Mouse (Mus musculus): Measurements from ENCODE around the gene Strip2. TPM values are rescaled to one million over a fixed set of nuclear protein-coding genes. Genes with fewer than 3 reads are reported as not detected.

The Strip2 gene
- polyA plus RNA-seq, 1 experiment from 2014 or later: 0.83 TPM

GRCm38 (mm10) chr6:29940428-29940827 lies 23.6 kb downstream of the Strip2 start:
- H3K27me3 ChIP-seq (ENCODE audit: control insufficient read depth, insufficient read depth, low read length): no peaks in the 10 kb centered on the region
- H3K9me3 ChIP-seq (ENCODE audit: control insufficient read depth, low read length): no peaks in the 10 kb centered on the region
- 81% methylated on average over 4 of the region's 4 CpGs for WGBS

GRCm38 (mm10) chr6:29941036-29941435 lies 24.2 kb downstream of the Strip2 start:
- no peak overlapping the region for H3K27ac ChIP-seq (ENCODE audit: low read depth, low read length)
- H3K4me2 ChIP-seq: no peak overlapping the region
- no peaks in the 10 kb centered on the region for H3K4me1 ChIP-seq (ENCODE audit: control insufficient read depth, insufficient read depth, low read length)
- H3K27me3 ChIP-seq (ENCODE audit: control insufficient read depth, insufficient read depth, low read length): no peaks in the 10 kb centered on the region
- no peaks in the 10 kb centered on the region for H3K9me3 ChIP-seq (ENCODE audit: control insufficient read depth, low read length)
- ATAC-seq (ENCODE audit: low FRiP score): no peak
- H3K4me3 ChIP-seq (ENCODE audit: low read depth, low read length): no peak overlapping the region
- DNase-seq (ENCODE audit: low spot score, missing footprints): no peak
- no peaks in the 10 kb centered on the region for H3K36me3 ChIP-seq (ENCODE audit: control insufficient read depth, insufficient read depth, low read length)
- 83% methylated on average over 2 of the region's 2 CpGs for WGBS
- no peak overlapping the region for H3K9ac ChIP-seq (ENCODE audit: low read length)

More at GRCm38 (mm10) chr6:29940428-29940827, 23.6 kb downstream of the Strip2 start:
- no peaks in the 10 kb centered on the region for H3K36me3 ChIP-seq (ENCODE audit: control insufficient read depth, insufficient read depth, low read length)
- DNase-seq (ENCODE audit: low spot score, missing footprints) (no peak), ATAC-seq (ENCODE audit: low FRiP score) (no peak)
- H3K9ac ChIP-seq (ENCODE audit: low read length): no peak overlapping the region
- H3K4me2 ChIP-seq: no peak overlapping the region
- no peak overlapping the region for H3K4me3 ChIP-seq (ENCODE audit: low read depth, low read length)
- H3K4me1 ChIP-seq (ENCODE audit: control insufficient read depth, insufficient read depth, low read length): no peaks in the 10 kb centered on the region
- no peak overlapping the region for H3K27ac ChIP-seq (ENCODE audit: low read depth, low read length)

GRCm38 (mm10) chr6:29944465-29944864 lies 27.7 kb downstream of the Strip2 start:
- H3K27ac ChIP-seq (ENCODE audit: low read depth, low read length): no peak overlapping the region
- WGBS: 75% methylated on average over 1 of the region's 1 CpGs
- ATAC-seq (ENCODE audit: low FRiP score): no peak

GRCm38 (mm10) chr6:29946568-29946967 lies 29.8 kb downstream of the Strip2 start:
- Histone ChIP-seq H3K9me3 (ENCODE audit: control insufficient read depth, low read length) (no peaks in the 10 kb centered on the region), H3K27me3 (ENCODE audit: control insufficient read depth, insufficient read depth, low read length) (no peaks in the 10 kb centered on the region), H3K36me3 (ENCODE audit: control insufficient read depth, insufficient read depth, low read length) (no peaks in the 10 kb centered on the region), H3K4me2 (no peak overlapping the region), H3K9ac (ENCODE audit: low read length) (no peak overlapping the region), H3K4me1 (ENCODE audit: control insufficient read depth, insufficient read depth, low read length) (no peaks in the 10 kb centered on the region), H3K4me3 (ENCODE audit: low read depth, low read length) (no peak overlapping the region), H3K27ac (ENCODE audit: low read depth, low read length) (no peak overlapping the region)
- whole genome bisulfite sequencing: 88% methylated on average over 2 of the region's 2 CpGs
- no peak for ATAC-seq (ENCODE audit: low FRiP score)
- DNase-seq (ENCODE audit: low spot score, missing footprints): no peak

More at GRCm38 (mm10) chr6:29944465-29944864, 27.7 kb downstream of the Strip2 start:
- no peak overlapping the region for H3K9ac ChIP-seq (ENCODE audit: low read length)
- H3K36me3 ChIP-seq (ENCODE audit: control insufficient read depth, insufficient read depth, low read length): no peaks in the 10 kb centered on the region
- H3K4me1 ChIP-seq (ENCODE audit: control insufficient read depth, insufficient read depth, low read length): no peaks in the 10 kb centered on the region
- no peak overlapping the region for H3K4me2 ChIP-seq
- no peaks in the 10 kb centered on the region for H3K27me3 ChIP-seq (ENCODE audit: control insufficient read depth, insufficient read depth, low read length)
- DNase-seq (ENCODE audit: low spot score, missing footprints): no peak
- H3K4me3 ChIP-seq (ENCODE audit: low read depth, low read length): no peak overlapping the region
- no peaks in the 10 kb centered on the region for H3K9me3 ChIP-seq (ENCODE audit: control insufficient read depth, low read length)

GRCm38 (mm10) chr6:29947823-29948222 lies 31.0 kb downstream of the Strip2 start:
- no peak overlapping the region for H3K4me3 ChIP-seq (ENCODE audit: low read depth, low read length)
- H3K9ac ChIP-seq (ENCODE audit: low read length): no peak overlapping the region
- no peaks in the 10 kb centered on the region for H3K9me3 ChIP-seq (ENCODE audit: control insufficient read depth, low read length)
- H3K36me3 ChIP-seq (ENCODE audit: control insufficient read depth, insufficient read depth, low read length): no peaks in the 10 kb centered on the region
- no peak overlapping the region for H3K27ac ChIP-seq (ENCODE audit: low read depth, low read length)
- H3K4me2 ChIP-seq: no peak overlapping the region
- DNase-seq (ENCODE audit: low spot score, missing footprints) (no peak), ATAC-seq (ENCODE audit: low FRiP score) (no peak)
- no peaks in the 10 kb centered on the region for H3K4me1 ChIP-seq (ENCODE audit: control insufficient read depth, insufficient read depth, low read length)
- H3K27me3 ChIP-seq (ENCODE audit: control insufficient read depth, insufficient read depth, low read length): no peaks in the 10 kb centered on the region
- WGBS: 71% methylated on average over 6 of the region's 6 CpGs

GRCm38 (mm10) chr6:29956749-29957148 lies 39.9 kb downstream of the Strip2 start:
- Histone ChIP-seq H3K4me2 (no peak overlapping the region), H3K4me3 (ENCODE audit: low read depth, low read length) (no peak overlapping the region), H3K27ac (ENCODE audit: low read depth, low read length) (no peak overlapping the region), H3K4me1 (ENCODE audit: control insufficient read depth, insufficient read depth, low read length) (no peaks in the 10 kb centered on the region), H3K9me3 (ENCODE audit: control insufficient read depth, low read length) (no peaks in the 10 kb centered on the region), H3K36me3 (ENCODE audit: control insufficient read depth, insufficient read depth, low read length) (no peaks in the 10 kb centered on the region), H3K27me3 (ENCODE audit: control insufficient read depth, insufficient read depth, low read length) (no peaks in the 10 kb centered on the region), H3K9ac (ENCODE audit: low read length) (no peak overlapping the region)
- 94% methylated on average over 4 of the region's 4 CpGs for WGBS
- ATAC-seq (ENCODE audit: low FRiP score): no peak
- DNase-seq (ENCODE audit: low spot score, missing footprints): no peak

GRCm38 (mm10) chr6:29958669-29959068 lies 41.9 kb downstream of the Strip2 start:
- no peak for ATAC-seq (ENCODE audit: low FRiP score)
- no peaks in the 10 kb centered on the region for H3K27me3 ChIP-seq (ENCODE audit: control insufficient read depth, insufficient read depth, low read length)
- DNase-seq (ENCODE audit: low spot score, missing footprints): no peak
- H3K9me3 ChIP-seq (ENCODE audit: control insufficient read depth, low read length): no peaks in the 10 kb centered on the region
- no peak overlapping the region for H3K4me3 ChIP-seq (ENCODE audit: low read depth, low read length)
- no peak overlapping the region for H3K27ac ChIP-seq (ENCODE audit: low read depth, low read length)
- no peak overlapping the region for H3K9ac ChIP-seq (ENCODE audit: low read length)
- WGBS: 74% methylated on average over 3 of the region's 3 CpGs
- H3K36me3 ChIP-seq (ENCODE audit: control insufficient read depth, insufficient read depth, low read length): no peaks in the 10 kb centered on the region
- H3K4me2 ChIP-seq: no peak overlapping the region
- H3K4me1 ChIP-seq (ENCODE audit: control insufficient read depth, insufficient read depth, low read length): no peaks in the 10 kb centered on the region

GRCm38 (mm10) chr6:29961081-29961480 lies 44.3 kb downstream of the Strip2 start:
- 93% methylated on average over 6 of the region's 6 CpGs for WGBS
- H3K27ac ChIP-seq (ENCODE audit: low read depth, low read length): no peak overlapping the region
- H3K36me3 ChIP-seq (ENCODE audit: control insufficient read depth, insufficient read depth, low read length): no peaks in the 10 kb centered on the region
- H3K27me3 ChIP-seq (ENCODE audit: control insufficient read depth, insufficient read depth, low read length): no peaks in the 10 kb centered on the region
- H3K9me3 ChIP-seq (ENCODE audit: control insufficient read depth, low read length): no peaks in the 10 kb centered on the region
- DNase-seq (ENCODE audit: low spot score, missing footprints): no peak
- no peak overlapping the region for H3K9ac ChIP-seq (ENCODE audit: low read length)
- H3K4me1 ChIP-seq (ENCODE audit: control insufficient read depth, insufficient read depth, low read length): no peaks in the 10 kb centered on the region
- no peak overlapping the region for H3K4me2 ChIP-seq
- no peak overlapping the region for H3K4me3 ChIP-seq (ENCODE audit: low read depth, low read length)
- ATAC-seq (ENCODE audit: low FRiP score): no peak

GRCm38 (mm10) chr6:29967917-29968316 lies 51.1 kb downstream of the Strip2 start:
- H3K27me3 ChIP-seq (ENCODE audit: control insufficient read depth, insufficient read depth, low read length): no peaks in the 10 kb centered on the region
- no peak overlapping the region for H3K9ac ChIP-seq (ENCODE audit: low read length)
- DNase-seq (ENCODE audit: low spot score, missing footprints): peak; percentile 75
- no peaks in the 10 kb centered on the region for H3K9me3 ChIP-seq (ENCODE audit: control insufficient read depth, low read length)
- no peak overlapping the region for H3K27ac ChIP-seq (ENCODE audit: low read depth, low read length)
- WGBS: 75% methylated on average over 7 of the region's 7 CpGs
- H3K36me3 ChIP-seq (ENCODE audit: control insufficient read depth, insufficient read depth, low read length): no peaks in the 10 kb centered on the region
- no peaks in the 10 kb centered on the region for H3K4me1 ChIP-seq (ENCODE audit: control insufficient read depth, insufficient read depth, low read length)
- ATAC-seq (ENCODE audit: low FRiP score): no peak
- H3K4me3 ChIP-seq (ENCODE audit: low read depth, low read length): no peak overlapping the region
- H3K4me2 ChIP-seq: no peak overlapping the region

- H3K4me2 ChIP-seq: no peak overlapping the region
- no peak overlapping the region for H3K4me3 ChIP-seq (ENCODE audit: low read depth, low read length)
- H3K9me3 ChIP-seq (ENCODE audit: control insufficient read depth, low read length): no peaks in the 10 kb centered on the region
- ATAC-seq (ENCODE audit: low FRiP score) (no peak), DNase-seq (ENCODE audit: low spot score, missing footprints) (no peak)
- H3K9ac ChIP-seq (ENCODE audit: low read length): no peak overlapping the region
- no peaks in the 10 kb centered on the region for H3K36me3 ChIP-seq (ENCODE audit: control insufficient read depth, insufficient read depth, low read length)
- no peaks in the 10 kb centered on the region for H3K27me3 ChIP-seq (ENCODE audit: control insufficient read depth, insufficient read depth, low read length)
- no peaks in the 10 kb centered on the region for H3K4me1 ChIP-seq (ENCODE audit: control insufficient read depth, insufficient read depth, low read length)
- H3K27ac ChIP-seq (ENCODE audit: low read depth, low read length): no peak overlapping the region
- WGBS: 86% methylated on average over 5 of the region's 5 CpGs
These were observed 56.5 kb downstream of the Strip2 start for GRCm38 (mm10) chr6:29973341-29973740.
